Mouse (Mus musculus) adrenal gland, adult (tissue): Measurements from ENCODE around the gene Vmn2r13.
"Not testable (repeated sequence)": the region's sequence is repeated elsewhere in the genome, so short reads cannot be mapped to it uniquely, and the experiment has no call there.

Experiments
- DNase-seq, 2 experiments: peaks; one replicate each; pipeline ENCODE4 v3.0.0; 2022 to 2023; ENCODE audit warnings: low spot score in 1 of 2; ENCODE audit not compliant: inconsistent age in 2 of 2

Vmn2r13 gene

DNA sequence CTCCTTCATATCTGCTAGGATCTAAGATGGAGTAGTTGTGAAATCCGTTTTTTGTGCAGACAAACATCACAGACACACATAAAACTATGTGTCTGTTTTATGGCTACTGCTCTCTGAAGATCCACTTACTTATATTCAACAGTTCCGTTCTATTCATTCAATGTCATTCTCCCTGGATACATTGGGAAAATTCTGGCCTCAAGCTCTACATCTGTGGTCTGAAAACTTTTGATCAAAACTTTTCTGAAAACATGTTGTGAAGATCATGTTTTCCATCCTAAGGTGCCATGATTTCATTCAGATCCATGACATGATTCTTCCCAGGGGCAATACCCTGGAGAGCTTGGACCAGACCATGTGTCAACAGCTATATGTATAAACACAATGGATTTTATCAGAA, at the start of gene Vmn2r13:
Vmn2r13 (minus strand) TSS at position 101 of the 400 bp plus-strand sequence.
- not testable (repeated sequence) for DNase-seq

DNA sequence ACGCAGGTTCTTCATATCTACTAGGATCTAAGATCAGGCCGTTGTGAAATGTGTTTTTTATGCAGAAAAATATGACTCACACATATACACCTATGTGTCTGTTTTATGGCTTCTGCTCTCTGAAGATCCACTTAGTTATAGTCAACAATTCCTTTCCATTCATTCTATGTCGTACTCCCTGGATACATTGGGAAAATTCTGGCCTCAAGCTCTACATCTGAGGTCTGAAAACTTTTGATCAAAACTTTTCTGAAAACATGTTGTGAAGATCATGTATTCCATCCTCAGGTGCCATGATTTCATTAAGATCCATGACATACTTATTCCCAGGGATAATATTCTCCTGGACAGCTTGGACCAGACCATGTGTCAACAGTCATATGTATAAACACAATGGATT, 32.6 kb upstream of the Vmn2r13 start, which contains the start of gene Vmn2r14:
Vmn2r14 (minus strand) TSS at position 101 of the 400 bp plus-strand sequence.
- DNase-seq: no peak

DNA sequence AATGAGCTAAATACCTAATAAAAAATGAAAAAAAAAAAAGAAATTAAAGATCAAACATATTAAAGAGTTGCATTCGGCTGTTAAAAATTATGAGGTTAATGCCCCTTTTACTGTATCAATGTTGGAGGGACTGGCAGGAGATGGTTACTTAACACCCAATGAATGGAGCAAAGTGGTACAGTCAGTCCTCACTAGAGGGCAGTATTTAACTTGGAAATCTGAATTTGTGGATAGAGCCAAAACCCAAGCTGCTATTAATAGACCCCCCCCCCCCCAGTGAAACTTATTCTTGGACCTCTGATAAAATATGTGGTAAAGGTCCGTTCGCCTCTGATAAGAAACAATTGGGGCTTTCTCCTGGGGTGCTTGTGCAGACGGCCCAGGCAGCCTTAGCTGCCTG, 25.1 kb downstream of the Vmn2r13 start:
- peak; percentile 10 to 70 for DNase-seq

GRCm38 (mm10) chr5:109160121-109160520, 31.9 kb downstream of the Vmn2r13 start:
- peak; percentile 21 to 82 for DNase-seq

DNA sequence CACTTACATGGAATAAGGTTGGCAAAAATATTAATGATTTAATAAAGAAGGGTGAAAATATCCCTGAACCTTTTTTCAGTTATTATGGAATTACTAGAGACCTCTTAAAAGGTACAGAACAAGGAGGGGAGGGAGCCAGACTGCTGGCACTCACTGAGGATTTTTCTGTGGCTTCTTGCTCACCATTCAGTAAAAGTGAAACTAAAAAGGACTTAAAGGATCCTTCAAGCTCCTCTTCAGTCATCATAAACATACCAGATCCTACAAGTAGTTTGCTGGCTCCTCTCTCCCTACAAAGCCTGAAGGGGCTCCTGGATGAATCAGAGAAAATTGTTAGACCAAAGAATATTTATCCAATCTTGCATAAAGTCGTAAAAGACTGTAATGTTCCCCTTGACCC, 32.4 kb downstream of the Vmn2r13 start:
- peak in 1 of 2 experiments; percentile 55 for DNase-seq

- peak; percentile 38 to 69 for DNase-seq
These were observed 33.2 kb downstream of the Vmn2r13 start for GRCm38 (mm10) chr5:109158488-109159485.

- peak; percentile 13 to 61 for DNase-seq
These were observed 52.5 kb downstream of the Vmn2r13 start for GRCm38 (mm10) chr5:109139546-109139945.

GRCm38 (mm10) chr5:109136731-109137130, 55.3 kb downstream of the Vmn2r13 start:
- DNase-seq: no peak
